Mouse (Mus musculus) heart, postnatal 0 days (tissue): Measurements from ENCODE around the gene Stradb.

ENCODE experiments used
- CTCF ChIP-seq: IDR thresholded peaks from 2 replicates; pipeline ENCODE4 v1.5.1; 2016; ENCODE audit warnings: antibody characterized with exemption, control low read depth, low read depth
- EP300 ChIP-seq: IDR thresholded peaks from 2 replicates; pipeline ENCODE4 v1.6.1; 2016; ENCODE audit warnings: antibody characterized with exemption, low read depth

DNA sequence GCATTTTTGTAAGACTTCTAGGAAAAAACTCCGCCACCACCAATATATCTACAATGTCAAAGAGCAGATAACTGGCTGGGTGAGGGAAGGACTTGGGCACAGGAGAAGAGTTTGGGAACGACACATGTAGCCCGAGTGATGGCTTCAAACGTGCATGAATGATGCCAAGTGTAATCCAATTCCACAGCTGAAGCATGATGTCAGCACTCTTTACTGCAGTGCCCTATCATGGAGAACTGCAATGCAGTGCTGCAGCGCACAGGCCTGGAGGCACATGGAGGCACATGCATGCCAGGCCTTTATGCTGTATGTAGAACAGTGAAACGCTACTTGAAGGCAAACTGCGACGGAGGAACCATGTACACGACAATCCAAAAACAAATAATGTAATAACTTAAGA, 26.6 kb upstream of the Stradb start:
- TF ChIP-seq CTCF (no peak), EP300 (no peak)
